Mouse (Mus musculus) kidney, adult 2 months (tissue): Measurements from ENCODE around the gene Slc1a1. TPM values are rescaled to one million over a fixed set of nuclear protein-coding genes. Genes with fewer than 3 reads are reported as not detected.

Source experiments
- DNase-seq: peaks from one replicate; pipeline ENCODE4 v3.0.0; 2021
- H3K27ac ChIP-seq: fragments of 200-500 bp; 2 replicates; pipeline ENCODE4 v1.5.1; 2012; ENCODE audit warnings: low read depth, low read length, control low read depth, inconsistent platforms; ENCODE audit not compliant: insufficient read depth
- H3K27me3 ChIP-seq: fragments of 200-500 bp; replicated peaks from 2 replicates; pipeline ENCODE4 v1.6.1; 2012; ENCODE audit warnings: mild to moderate bottlenecking, moderate library complexity, low read length, inconsistent platforms; ENCODE audit not compliant: control insufficient read depth, insufficient read depth
- H3K36me3 ChIP-seq: fragments of 200-500 bp; 2 replicates; pipeline ENCODE4 v1.6.1; 2012; ENCODE audit warnings: mild to moderate bottlenecking, moderate library complexity, low read length, inconsistent platforms; ENCODE audit not compliant: control insufficient read depth, insufficient read depth
- H3K4me1 ChIP-seq: fragments of 200-500 bp; 2 replicates; pipeline ENCODE4 v1.6.1; 2011; ENCODE audit warnings: low read length; ENCODE audit not compliant: control insufficient read depth, insufficient read depth
- H3K4me3 ChIP-seq: fragments of 200-500 bp; 2 replicates; pipeline ENCODE4 v1.5.1; 2011; ENCODE audit warnings: mild to moderate bottlenecking, low read depth, low read length, control low read depth; ENCODE audit not compliant: insufficient read depth
- CTCF ChIP-seq: fragments of 200-500 bp; conservative IDR thresholded peaks from 2 replicates; pipeline ENCODE4 v1.5.1; 2011; ENCODE audit warnings: low read depth, mild to moderate bottlenecking, control low read depth, low read length, moderate library complexity, mixed read lengths; ENCODE audit not compliant: insufficient read depth, insufficient read length
- POLR2A ChIP-seq: fragments of 200-500 bp; IDR thresholded peaks from one replicate; pipeline ENCODE4 v1.6.1; 2011; ENCODE audit warnings: low read depth, low read length, control low read depth
- WGBS: fragments of 180-500 bp; shearing (Covaris S2); methylation state at CpG from one replicate; pipeline ENCODE4 v1.1.7; 2018; 5-methylcytosine and 5-hydroxymethylcytosine counted together
- polyA plus RNA-seq: library from polyadenylated mRNA; depleted of rRNA; stranded (reverse); fragments of >200 nt; gene quantifications from 2 replicates; pipeline ENCODE4 v1.2.3, GENCODE M21; 2012; rRNA removed

Gene Slc1a1
- 86.5 and 97.8 TPM in 2 replicates for polyA plus RNA-seq

DNA sequence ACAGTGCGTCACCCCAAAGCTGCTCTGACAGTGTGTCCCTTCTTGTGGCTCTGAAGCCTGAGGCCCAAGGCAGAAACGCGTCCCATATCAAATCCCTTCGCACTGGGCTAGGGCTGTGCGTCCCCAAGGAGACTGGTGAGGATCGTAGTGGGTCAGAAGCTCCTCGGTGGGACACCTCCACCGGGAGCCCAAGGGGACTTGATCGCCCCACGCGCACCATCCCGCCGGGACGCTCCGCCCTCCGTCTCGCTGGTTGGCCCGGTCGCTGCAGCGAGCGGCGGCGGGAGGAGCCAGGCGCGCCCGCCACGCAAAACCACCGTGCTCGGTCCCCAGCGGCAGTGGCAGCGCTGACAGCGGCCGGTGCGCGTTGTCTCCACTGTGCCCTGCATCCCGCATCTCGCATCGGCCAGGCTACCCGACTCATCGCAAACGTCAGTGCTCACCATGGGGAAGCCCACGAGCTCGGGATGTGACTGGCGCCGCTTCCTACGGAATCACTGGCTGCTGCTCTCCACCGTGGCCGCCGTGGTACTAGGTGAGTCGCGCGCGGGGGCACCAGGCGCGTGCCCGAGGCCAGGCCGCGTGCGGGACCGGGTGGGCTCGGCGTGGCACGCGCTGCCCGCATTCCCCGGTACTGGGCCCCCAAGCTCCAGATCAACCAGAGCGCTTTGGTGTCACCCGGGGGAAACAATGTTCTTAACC is at the start of gene Slc1a1:
TSS of gene Slc1a1 (plus strand) at position 252 of the 702 bp plus-strand sequence.
- TF ChIP-seq POLR2A, result peak; percentile 96
- no peak for TF ChIP-seq CTCF
- H3K27me3 ChIP-seq, result no peaks in the 10 kb centered on the region
- no peaks in the 10 kb centered on the region for H3K36me3 ChIP-seq
- H3K4me1 ChIP-seq, result peaks cover 9% of the 10 kb centered on the region; the same call in 1 of the 2 replicates
- WGBS, result under 1% methylated on average over 68 of the region's 68 CpGs
- peak within 1 kb of the TSS; percentile 75 for H3K4me3 ChIP-seq
- H3K27ac ChIP-seq, result peak within 1 kb of the TSS; percentile 95
- peak; percentile 82 for DNase-seq

DNA sequence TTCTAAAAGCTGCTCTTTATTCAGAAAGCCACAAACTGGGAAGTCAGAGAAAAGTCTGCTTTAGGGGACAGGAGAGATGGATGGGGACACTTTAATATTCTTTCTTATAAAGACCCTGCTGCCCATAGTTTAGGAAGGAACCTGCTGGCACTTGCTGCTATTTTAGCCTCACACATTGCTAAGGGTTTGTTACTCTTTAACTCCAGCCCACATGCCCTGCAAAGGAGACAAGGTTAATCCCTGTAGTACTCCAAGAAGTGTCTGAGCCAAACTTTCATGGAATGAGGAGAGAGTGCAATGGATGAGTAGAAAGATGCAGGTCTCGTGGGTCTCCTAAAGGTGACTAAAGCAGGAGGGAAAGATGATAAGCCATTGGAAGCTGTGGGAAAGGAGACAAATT is 44.7 kb upstream of the Slc1a1 start:
- H3K27ac ChIP-seq, result no peak overlapping the region
- WGBS, result 36% methylated on average over 1 of the region's 1 CpGs
- no peak for TF ChIP-seq CTCF
- no peak for TF ChIP-seq POLR2A

DNA sequence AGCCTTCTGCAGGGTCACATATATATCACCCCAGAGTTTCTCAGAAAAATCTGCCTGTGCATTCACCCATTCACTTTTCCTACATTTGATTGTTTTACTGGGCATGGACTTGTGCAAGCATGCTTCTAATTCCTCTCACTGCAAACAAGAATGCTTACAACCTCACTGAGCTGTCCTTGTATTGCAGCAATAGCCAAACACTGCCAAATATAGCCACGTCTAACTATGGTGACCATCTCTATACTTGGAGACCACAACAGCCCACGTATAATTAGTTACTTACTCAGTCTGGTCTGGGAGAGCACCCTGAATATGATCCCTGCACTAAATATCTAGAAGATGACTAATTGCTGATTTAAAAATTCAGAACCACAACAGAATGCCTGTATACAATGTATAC is 41.5 kb upstream of the Slc1a1 start:
- Histone ChIP-seq H3K4me1 (peaks cover 7% of the 10 kb centered on the region; the same call in 1 of the 2 replicates), H3K27ac (no peak overlapping the region), H3K36me3 (no peaks in the 10 kb centered on the region), H3K4me3 (no peak overlapping the region), H3K27me3 (no peaks in the 10 kb centered on the region)
- no peak for DNase-seq
- WGBS, result 71% methylated on average over 2 of the region's 2 CpGs
- TF ChIP-seq POLR2A, result no peak
- TF ChIP-seq CTCF, result no peak

More for the DNA sequence above, 44.7 kb upstream of the Slc1a1 start:
- Histone ChIP-seq H3K4me1 (peaks cover 7% of the 10 kb centered on the region; the same call in 1 of the 2 replicates), H3K4me3 (no peak overlapping the region), H3K27me3 (no peaks in the 10 kb centered on the region), H3K36me3 (no peaks in the 10 kb centered on the region)
- DNase-seq, result peak; percentile 80

DNA sequence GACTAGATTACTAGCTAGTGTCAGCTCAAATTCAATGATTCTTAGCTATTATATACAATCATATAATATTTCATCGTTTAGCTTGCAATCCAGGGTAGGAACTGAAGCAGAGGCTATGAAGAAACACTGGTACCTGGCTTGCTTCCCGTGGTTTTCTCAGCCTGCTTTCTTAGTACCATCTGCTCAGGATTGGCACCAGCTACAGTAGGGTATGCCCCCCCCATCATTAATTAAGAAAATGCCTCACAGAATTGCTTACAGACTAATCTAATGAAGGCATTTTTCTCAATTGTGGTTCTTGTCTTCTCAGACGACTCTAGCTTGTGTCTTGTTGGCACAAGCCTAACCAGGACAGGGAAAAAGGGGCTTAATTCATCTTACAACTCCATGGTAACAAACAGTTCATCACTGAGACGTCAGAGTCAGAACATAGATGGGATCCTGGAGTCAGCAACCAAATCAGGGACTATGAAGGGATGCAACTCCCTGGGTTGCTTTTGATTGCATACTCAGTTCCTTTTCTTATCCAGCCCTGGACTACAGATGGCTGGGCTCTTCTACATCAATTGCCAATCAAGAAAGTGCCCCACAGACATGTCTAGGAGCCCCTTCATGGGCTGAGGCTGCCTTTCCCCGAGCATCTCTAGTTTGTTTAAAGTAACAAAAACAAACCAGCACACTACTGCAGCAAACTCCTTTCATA is 38.6 kb upstream of the Slc1a1 start:
- no peak for DNase-seq
- no peak overlapping the region for H3K4me3 ChIP-seq
- whole genome bisulfite sequencing, result 81% methylated on average over 5 of the region's 5 CpGs
- TF ChIP-seq POLR2A, result no peak
- TF ChIP-seq CTCF, result no peak
- no peaks in the 10 kb centered on the region for H3K4me1 ChIP-seq
- no peak overlapping the region for H3K27ac ChIP-seq
- no peaks in the 10 kb centered on the region for H3K27me3 ChIP-seq
- H3K36me3 ChIP-seq, result no peaks in the 10 kb centered on the region

DNA sequence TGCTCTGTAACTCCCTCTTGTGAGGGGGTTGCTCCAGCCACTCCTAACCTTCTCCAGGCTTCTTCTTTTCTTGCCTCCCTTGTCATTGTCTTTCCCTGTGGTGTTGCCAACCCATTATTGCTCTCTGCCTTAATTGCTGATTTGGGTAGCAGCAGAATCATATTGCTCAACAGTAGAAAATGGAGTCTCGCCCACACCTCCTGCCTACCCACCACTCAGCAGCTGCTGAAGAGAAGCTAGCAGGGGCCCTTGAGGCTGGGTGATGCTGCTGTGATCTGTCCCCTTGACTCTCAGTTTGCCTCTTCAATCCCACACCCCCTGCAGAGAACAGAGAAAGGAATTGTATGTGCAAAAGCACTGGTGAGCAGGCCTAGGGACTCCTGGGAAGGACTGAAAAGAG is 37.9 kb upstream of the Slc1a1 start:
- Histone ChIP-seq H3K36me3 (no peaks in the 10 kb centered on the region), H3K27me3 (no peaks in the 10 kb centered on the region), H3K27ac (no peak overlapping the region), H3K4me3 (no peak overlapping the region), H3K4me1 (no peaks in the 10 kb centered on the region)
- DNase-seq, result no peak
- no peak for TF ChIP-seq CTCF
- no peak for TF ChIP-seq POLR2A
- 91% methylated on average over 1 of the region's 1 CpGs for WGBS

DNA sequence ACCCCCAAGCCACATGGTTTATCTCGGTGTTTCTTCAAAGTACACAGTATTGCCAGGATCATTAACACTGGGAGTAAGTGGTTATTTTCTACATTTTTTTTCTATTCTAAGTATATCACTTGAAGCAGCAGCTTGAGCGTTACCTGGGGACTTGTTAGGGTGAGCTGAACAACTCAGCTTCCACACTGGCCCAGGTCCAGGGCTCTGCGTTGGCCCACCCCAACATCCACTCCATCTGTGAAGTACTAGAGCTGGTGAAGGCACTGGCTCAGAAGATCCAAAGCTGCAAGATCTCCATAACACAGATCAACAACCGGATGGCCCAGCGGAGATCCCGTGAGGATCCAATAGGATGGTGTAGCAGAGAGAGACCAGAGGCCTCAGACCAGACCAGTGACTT is 37.2 kb upstream of the Slc1a1 start:
- WGBS, result 92% methylated on average over 6 of the region's 6 CpGs
- Histone ChIP-seq H3K27me3 (no peaks in the 10 kb centered on the region), H3K4me1 (no peaks in the 10 kb centered on the region), H3K4me3 (no peak overlapping the region), H3K36me3 (no peaks in the 10 kb centered on the region), H3K27ac (no peak overlapping the region)
- DNase-seq, result no peak
- TF ChIP-seq CTCF (no peak), POLR2A (no peak)

DNA sequence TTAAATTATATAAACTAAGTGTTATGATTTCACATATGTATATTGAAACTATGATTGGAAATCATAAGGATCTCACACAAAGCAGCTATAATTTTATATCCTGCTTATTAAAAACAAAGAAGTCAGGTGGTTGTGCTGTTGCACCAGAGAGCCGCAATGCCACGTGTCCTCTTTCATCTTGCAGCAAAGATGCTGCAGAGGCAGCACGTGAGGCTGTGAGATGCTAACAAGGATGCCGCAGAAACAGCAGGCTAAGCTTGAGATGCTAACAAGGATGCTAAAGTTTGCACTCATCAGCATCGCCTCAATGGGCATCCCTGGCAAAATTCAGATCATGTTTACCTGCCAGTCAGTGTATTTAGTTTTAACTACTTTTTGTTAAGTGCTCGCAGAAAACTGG is 34.4 kb upstream of the Slc1a1 start:
- TF ChIP-seq POLR2A (no peak), CTCF (no peak)
- 67% methylated on average over 6 of the region's 6 CpGs for WGBS
- Histone ChIP-seq H3K4me3 (no peak overlapping the region), H3K4me1 (no peaks in the 10 kb centered on the region), H3K36me3 (no peaks in the 10 kb centered on the region), H3K27me3 (no peaks in the 10 kb centered on the region), H3K27ac (no peak overlapping the region)
- no peak for DNase-seq
